Mouse (Mus musculus): ENCODE measurements around the gene B4galnt1.
A peak's percentile ranks its signal among the peaks of the same experiment; 100 is the strongest.
"Not testable (repeated sequence)": the region's sequence is repeated elsewhere in the genome, so short reads cannot be mapped to it uniquely, and the experiment has no call there.

B4galnt1 gene

DNA sequence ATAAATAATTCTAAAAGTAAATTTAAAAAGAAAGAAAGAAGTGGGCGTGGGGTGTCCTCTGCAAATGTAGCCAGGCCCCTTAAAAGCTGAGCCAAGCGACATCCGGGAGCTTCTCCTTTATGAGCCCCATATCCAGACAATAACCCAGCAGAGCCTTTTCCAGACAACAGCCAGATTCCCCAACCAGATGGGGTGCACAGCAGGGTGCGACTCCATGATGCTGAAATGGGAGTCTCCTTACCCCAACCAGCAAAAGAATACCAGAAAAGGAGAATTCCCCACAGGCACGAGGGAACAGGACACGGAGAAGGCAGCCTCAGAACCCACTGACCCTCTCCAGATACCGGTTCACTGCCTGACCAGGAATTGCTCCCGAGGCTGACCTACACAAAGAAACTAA lies 21.8 kb upstream of the B4galnt1 start:
- no peak for DNase-seq

DNA sequence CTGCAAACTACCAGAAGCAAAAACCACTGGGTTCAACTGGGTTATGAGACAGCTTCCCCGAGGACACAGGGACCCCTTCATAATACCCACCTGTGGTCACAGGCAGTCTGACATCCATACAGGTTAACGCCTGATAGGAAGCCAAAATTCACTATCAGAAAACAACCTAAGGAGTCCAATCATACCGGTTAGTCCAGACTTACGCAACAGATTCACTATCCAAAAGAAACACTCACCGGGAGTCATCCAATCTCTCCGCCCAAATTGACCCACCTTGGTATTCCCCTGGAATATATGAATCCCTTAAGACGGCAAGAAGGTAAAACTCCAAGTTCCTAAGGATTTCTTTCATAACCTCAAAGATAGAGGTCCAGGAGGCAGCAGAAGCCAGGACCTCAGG lies 20.5 kb upstream of the B4galnt1 start:
- DNase-seq: no peak

DNA sequence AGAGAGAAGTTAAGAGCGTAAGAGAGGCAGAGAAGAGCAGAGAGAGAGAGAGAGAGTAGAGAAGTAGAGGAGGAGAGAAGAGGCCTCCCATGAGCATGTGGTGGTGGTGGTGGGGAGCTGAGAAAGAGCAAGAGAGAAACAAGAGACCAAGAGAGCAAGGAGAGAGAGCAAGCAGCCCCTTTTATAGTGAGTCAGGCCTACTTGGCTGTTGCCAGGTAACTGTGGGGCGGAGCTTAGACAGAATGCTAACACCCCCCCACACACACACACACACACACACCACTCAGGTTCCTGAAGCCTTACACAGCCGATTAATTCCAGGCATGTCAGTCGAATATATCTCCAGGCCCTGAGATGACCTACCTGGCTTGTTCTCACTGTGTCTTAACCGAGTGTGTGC lies 19.7 kb upstream of the B4galnt1 start:
- no peak for DNase-seq

DNA sequence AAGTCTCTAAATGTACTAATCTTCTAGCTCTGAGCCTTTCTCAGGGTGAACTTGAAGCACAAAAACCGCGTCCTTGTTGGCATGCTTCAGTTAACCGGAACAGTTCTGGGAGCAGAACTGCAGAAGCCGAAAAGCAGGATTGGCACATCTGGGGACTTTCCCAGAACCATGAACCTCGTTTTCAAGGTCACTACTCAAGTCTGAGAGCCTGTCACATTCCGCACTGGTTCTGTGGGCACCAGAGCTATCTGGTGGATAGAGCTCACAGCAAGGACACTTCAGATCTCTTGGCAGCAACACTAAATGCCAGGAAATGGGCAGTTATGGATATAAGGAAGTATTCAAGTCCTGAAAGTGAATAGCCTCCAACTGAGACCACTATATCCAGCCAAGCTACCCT lies 17.9 kb upstream of the B4galnt1 start:
- peak; percentile 15 to 51 for DNase-seq

DNA sequence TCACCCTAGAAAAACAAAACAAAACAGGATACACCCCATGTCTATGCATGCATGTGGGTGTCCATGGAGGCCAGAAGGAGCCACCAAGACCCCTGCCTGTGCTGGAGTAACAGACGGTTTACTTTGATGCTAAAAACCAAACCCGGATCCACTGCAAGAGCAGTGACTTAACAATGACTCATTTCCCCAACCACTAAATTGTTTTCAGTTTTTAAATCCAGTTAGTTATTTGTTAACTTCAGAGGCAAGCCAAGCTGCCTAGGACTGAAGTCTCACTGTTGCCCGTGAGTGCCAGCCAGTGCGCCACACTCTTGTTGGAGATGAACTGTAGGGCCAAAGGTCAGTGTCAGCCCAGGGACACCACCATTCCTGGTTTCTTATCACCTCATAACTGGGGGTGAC lies 14.6 kb upstream of the B4galnt1 start:
- peak; percentile 71 to 86 for DNase-seq

DNA sequence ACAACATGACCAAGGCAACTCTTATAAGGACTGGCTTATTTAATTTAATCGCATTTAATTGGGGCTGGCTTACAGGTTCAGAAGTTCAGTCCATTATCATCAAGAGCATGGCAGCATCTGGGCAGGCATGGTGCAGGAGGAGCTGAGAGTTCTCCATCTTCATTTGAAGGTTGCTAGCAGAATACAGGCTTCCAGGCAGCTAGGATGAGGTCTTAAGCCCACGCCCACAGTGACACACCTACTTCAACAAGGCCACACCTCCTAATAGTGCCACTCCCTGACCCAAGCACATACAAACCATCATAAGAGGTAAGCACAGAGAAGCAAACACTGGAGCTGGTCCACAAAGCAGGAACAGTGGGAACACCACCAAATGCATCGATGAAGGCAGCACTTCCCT lies 13.8 kb upstream of the B4galnt1 start:
- not testable (repeated sequence) for DNase-seq

DNA sequence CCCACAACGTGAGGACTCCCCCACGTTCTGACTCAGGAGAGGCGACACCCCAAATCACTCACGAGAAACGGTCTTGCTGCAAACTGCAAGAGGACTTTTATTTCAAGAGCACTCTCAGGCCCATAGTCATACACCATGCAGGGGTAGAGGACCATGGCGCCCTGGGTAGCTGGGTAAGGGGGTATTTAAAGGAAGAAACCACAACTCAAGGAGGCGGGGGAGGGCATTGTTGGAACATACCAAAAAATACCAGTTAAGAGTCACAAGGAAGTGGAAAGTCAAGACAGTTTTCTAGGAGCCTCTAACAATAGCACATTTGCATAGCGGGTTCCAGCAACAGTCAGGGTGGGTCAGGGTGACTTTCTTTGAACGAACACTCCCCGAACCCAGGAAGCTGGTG lies 12.5 kb upstream of the B4galnt1 start:
- DNase-seq: not testable (repeated sequence)

DNA sequence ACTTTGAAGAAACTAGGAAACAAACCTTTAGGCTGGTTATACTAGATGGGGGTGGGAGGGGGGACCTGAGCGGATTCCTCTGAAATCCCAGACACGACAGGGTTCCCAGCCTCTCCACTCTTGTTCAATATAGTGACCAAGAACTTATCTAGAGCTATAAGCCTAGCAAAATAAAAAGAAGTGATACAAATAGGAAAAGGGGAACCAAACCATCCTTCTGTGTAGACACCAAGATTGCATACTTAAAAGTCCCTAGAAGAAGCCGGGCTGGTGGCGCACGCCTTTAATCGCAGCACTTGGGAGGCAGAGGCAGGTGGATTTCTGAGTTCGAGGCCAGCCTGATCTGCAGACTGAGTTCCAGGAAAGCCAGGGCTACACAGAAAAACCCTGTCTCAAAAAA lies 11.7 kb upstream of the B4galnt1 start:
- DNase-seq: no peak

DNA sequence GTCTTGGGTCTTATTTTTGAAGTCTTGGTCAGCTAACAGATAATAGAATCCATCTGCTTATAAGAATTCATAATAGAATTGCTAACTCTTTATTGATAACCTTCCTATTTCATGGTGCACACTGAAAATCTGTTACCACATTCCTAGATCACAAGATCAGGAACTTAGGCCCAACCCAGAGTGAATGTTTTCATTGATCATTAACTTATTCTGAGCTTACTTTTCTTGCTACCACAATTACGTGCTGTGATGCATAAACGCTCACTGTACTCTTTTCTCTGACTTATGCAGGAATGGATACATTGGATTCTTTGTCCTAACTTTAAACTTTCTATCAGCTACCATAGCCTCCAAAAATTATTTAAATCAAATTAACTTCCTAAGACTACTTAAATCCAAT lies 10.8 kb upstream of the B4galnt1 start:
- no peak for DNase-seq

DNA sequence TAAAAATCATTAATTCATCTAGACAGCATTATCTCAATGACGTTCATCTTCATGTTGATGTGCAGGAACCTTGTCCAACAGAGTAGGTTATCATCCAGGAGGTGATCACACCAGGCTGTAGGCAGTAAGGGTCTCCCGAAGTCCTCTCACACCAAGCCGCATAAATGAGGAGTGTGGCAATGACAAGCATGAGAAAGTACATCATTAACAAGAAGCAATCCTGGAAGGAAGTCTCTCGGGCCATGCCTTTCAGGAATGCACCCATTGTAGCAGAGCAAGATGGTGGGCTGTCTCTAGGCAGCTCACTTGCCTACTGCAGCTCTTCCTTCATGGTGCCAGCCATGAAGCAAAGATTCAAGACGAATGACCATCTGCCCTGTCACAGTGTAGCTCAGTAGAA lies 10.4 kb upstream of the B4galnt1 start:
- no peak for DNase-seq

DNA sequence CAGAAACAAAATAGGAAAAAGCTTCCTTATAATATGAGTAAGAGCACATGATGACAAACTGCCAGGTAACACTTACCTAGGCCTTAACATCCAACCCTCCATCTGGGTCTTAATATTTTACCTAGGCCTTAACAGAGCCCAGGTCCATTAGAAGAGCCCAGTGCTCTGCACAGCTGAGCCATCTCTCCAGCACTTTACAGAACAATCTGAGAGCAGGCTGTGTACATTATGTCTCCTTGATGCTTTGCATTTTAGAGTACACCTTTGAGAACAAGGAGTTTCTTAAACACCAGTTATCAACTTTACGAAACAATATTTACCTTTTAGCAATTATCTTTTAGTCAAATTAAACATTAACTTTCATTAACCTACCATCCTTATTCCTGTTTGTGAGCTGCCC lies 8.9 kb upstream of the B4galnt1 start:
- DNase-seq: no peak

DNA sequence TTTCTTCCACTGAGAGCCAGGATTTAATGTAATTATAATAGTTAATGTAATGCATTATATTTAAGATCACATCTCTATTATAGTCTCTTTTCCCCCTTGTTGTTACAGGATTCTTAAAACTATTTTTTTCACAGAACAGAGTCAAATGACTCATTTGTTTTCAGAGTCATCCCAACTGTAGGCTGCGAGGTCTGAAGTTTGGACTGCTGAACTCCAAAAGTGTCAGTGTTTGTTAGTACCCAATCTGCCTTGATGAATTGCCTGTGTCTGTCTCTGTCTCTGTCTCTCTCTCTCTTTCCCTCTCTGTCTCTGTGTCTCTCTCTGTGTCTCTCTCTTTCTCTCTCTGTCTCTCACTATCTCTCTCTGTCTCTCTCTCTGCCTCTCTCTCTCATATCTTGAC lies 8.5 kb upstream of the B4galnt1 start:
- DNase-seq: no peak

DNA sequence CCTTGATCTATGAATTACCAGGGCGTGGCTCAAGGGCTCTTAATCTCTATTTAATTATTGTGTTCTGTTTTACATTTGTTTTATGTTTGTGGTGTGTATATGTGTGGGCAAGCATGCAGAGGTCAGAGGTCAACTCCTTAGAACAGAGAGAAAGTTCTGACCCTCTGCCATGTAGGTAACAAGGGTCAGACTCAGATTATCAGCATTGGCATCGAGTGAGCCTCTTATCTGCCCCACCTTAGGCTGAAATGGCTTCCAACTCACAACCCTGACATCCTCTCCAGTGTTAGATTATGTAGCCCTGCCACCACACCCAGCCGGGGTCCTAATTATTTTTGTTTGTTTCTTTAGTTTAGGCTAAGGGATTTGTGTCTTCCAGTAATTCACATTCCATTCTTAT lies 6.6 kb upstream of the B4galnt1 start:
- no peak for DNase-seq

DNA sequence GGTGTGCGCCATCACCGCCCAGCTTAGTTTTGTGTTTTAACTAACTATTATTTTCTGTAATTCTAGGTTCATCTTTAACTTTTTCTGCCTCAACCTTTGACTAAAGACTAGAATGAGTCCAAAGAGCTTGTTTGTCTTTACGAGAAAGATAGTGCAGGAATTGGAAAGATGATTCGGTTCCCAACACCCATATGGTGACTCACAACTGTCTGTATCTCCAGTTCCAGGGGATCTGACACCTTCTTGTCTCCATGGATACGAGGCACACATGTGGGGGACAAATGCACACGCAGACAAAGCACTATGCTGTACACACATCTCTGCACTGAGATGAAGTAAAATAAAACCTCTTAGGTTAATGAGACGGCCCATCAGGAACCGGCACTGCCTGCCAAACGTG lies 4.9 kb upstream of the B4galnt1 start:
- no peak for DNase-seq

DNA sequence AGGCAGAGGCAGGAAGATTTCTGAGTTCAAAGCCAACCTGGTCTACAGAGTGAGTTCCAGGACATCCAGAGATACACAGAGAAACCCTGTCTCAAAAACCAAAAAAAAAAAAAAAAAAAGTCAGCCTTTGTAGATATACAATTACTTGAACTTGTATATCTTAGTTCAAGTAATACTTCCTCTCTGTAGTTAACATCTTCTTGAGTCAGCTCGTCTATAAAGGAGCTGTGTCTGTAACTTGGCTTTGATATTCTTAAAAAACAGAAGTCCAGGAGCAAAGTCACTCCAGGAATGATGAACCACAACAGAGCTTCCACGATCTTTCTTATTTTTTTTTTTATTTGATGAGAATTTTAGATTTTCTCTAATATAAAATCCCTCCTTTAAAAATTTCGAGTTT lies 4.3 kb upstream of the B4galnt1 start:
- DNase-seq: no peak

DNA sequence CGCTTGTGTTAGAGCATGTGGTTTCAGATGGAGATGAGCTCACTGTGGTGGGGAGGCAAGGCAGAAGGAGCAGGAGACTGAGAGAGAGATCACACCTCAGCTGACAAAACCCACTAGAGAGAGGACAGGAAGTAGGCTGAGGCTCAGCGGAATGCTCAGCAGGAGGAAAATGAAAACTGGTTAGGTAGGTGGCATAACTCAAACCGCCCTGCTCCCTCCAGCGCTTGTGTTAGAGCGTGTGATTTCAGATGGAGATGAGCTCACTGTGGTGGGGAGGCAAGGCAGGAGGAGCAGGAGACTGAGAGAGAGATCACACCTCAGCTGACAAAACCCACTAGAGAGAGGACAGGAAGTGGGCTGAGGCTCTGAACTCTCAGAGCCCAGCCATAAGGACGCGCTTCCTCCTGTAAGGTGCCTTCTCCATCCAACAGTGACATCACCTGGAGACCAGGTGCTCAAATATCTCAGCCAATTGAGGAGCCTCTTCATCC lies 2.2 kb upstream of the B4galnt1 start:
- DNase-seq: not testable (repeated sequence)

DNA sequence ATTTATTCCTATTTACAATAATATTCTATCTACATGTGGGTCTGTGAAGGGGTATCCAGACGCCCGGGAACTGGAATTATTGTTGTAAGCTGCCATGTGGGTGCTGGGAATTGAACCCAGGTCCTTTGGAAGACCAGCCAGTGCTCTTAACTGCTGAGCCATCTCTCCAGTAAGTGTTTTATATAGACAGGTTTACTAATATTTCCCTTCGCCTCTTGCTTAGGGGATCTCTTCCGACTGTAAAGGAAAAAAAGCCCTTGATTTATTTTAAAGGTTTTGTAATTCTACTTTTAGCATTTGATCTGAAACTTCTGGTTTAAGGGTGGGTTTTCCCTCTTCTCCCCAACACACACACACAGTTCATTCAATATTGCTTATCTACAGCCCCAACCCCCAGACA lies 835 bp upstream of the B4galnt1 start:
- no peak for DNase-seq

DNA sequence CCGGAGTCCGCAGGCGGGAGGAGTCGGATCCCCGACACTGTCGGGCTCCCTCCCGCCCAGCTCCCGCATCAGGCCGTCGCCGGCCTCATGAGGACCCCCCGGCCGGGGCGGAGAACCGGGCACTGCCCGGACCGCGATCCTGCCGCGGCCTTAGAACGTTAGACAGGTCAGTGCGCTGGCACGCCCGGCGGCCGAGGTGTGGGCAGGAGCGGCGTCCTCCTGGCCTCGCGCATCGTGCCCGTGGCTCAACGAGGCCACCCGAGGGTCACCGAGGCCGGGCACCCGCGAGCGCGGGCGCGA lies 279 bp downstream of the B4galnt1 start:
- DNase-seq: peak in 1 of 2 experiments; percentile 52

DNA sequence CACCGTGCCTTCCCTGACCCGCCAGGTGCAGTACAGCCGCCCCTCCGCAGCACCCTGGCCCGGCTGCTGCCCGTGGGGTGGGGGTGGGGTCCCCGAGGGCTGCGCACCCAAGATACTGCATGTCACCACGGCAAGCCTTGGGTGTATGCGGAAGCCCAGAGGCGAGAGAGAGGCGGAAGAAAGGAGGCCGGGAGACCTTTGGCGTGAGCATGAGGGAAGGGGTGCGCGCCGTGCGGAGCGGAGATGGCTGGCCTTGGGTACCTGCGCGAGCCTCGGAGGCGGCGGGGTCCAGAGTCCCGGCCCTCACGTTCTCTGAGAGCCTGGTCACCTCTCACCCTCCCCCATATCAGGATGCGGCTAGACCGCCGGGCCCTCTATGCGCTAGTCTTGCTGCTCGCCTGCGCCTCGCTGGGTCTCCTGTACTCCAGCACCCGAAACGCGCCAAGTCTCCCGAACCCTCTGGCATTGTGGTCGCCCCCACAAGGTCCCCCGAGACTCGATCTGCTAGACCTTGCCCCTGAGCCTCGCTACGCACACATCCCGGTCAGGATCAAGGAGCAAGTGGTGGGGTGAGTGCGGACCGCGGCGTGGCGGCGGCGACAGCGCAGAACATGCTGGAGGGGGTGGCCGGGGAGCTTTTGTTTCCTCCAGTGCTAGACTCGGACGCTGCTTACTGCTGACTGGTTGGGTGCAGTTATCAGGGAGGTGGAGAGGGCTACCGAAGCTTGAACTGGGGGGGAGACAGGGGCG lies 804 bp downstream of the B4galnt1 start:
- DNase-seq: peak in 1 of 2 experiments; percentile 51

DNA sequence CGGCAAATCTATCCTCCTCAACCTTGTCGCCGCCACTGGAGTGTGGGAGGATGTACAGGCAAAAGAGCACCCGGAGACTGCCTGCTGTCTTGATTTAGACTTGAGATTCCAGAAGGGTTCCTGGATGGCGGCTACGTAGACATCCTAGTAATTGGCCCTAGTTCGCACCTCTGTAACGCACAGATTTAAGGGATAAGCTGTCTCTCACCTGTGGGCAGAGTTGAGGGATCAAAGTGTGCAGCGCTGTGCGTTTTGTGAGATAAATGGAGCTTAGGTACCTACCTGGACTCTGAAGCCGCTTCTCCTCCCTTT lies 1.3 kb downstream of the B4galnt1 start:
- no peak for DNase-seq

DNA sequence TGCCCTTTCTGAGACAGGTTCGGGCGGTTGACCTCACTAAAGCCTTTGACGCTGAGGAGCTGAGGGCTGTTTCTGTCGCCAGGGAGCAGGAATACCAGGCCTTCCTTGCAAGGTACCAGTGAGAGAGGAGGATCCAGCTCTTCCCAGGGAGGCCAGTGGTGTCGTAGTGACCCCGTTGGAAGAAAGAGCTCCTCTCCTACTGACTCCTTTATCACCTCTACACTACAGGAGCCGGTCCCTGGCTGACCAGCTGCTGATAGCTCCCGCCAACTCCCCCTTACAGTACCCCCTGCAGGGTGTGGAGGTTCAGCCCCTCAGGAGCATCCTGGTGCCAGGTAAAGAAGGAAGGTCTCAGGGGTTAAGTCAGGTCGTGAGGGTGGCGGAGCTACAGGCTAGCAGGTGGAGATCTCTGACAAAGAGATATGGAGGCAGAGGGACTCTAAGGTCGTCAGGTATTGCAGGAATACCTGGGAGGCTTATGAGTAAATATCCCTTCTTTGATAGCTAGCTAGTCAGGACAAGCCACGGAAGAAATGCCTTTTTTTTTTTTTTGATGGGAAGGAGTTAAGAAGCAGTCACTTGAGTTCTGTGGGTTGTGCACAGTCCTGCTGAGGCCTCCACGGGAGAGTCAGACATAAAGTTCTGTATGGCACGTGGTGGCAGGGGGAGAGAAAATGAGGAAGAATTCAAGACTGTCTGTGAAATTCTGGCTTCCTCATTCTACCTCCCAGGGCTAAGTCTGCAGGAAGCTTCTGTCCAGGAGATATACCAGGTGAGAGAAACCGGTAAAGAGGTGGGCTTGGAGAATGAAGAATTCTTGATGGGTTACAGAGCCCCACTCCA lies 2.0 kb downstream of the B4galnt1 start:
- DNase-seq: no peak

DNA sequence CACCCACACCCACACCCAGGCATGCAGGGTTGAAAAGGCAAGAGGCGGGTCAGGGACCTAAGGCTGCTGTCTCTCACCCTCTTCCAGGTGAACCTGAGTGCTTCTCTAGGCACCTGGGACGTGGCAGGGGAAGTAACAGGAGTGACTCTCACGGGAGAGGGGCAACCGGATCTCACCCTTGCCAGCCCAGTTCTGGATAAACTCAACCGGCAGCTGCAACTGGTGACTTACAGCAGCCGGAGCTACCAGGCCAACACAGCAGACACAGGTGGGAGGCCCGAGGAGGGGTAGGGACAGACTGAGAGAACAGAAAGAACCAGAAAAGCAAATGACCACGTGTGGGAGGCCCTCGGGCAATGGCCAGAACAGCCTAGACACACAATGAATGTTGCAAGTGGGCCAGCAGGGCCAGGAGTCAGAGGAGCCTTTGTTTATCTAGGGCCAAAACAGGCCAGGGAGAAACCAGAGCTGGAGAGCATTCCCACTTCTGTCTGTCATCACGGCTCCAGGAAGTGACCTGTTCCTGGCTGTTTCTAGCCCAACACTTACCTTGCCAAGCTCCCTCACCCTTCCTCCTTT lies 2.7 kb downstream of the B4galnt1 start:
- no peak for DNase-seq

DNA sequence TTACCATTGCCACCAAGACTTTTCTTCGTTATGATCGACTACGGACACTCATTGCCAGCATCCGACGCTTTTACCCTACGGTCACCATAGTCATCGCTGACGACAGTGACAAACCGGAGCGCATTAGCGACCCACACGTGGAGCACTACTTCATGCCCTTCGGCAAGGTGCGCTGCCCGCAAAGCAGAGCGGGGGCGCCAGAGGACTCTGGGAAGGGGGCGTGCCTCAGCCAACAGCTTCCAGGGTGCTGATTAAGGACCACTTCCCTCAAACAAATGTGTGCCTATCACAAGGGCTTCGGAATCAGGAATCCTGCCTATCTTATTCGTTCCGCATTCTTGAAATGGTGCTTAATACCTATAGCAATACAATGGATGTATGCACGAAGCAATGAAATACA lies 5.0 kb downstream of the B4galnt1 start:
- DNase-seq: peak in 1 of 2 experiments; percentile 53

DNA sequence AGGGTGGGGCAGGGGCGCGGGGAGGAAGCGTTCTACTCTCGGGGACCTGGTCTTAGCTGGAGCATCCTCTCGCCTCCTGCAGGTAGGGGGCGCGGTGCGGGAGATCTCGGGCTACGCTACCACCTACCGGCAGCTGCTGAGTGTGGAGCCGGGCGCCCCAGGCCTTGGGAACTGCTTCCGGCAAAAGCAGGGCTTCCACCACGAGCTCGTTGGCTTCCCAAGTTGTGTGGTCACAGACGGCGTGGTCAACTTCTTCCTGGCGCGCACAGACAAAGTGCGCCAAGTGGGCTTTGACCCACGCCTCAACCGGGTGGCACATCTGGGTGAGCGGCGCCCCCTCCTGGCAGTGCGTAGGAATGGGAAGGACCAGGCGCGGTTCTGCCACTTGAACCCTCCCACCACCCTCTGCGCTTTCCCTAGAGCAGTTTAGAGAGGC lies 5.8 kb downstream of the B4galnt1 start:
- peak; percentile 80 to 82 for DNase-seq
